Mouse (Mus musculus) lung, adult 18-20 months (tissue): ENCODE results near the gene Tpbg.
"Not testable (repeated sequence)": the region's sequence is repeated elsewhere in the genome, so short reads cannot be mapped to it uniquely, and the experiment has no call there.

ENCODE experiments used
- DNase-seq, 2 experiments: peaks; one replicate each; pipeline ENCODE4 v3.0.0; 2022; ENCODE audit warnings: mixed read lengths in 2 of 2

The Tpbg gene

DNA sequence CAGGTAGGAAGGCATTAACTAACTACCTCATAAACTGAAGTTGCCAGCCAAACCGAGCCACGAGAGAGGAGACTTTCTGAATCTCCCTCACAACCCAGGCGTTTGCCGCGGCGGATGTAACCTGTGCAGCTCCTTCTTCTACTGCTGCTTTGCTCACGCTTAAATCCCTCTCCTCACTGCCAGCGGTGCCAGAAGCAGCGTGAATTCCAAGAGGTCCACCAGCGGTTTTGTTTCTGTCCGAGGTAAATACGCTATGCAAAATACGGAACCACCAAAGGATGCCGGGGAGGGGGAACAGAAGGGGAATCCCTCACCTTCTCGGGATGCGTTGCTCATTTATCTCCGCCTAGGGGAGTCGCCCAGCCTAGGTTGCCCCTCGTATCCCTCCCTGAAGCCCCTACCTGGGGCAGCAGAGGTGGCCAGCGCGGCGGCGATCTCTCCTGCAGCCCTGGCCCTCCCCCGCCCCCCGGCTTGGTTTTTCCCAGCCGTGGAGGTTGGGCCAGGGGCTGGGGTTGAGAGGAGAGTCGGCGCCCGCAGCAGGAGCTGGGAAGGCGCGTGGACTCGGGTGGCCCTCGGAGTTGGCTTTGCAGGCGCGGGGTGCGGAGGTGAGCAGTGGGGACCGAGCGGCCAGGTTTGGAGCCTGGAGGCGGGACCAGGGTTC is at the start of gene Tpbg:
Gene Tpbg (plus strand): TSS at position 30 of the 661 bp plus-strand sequence.
- peak; percentile 17 to 18 for DNase-seq

DNA sequence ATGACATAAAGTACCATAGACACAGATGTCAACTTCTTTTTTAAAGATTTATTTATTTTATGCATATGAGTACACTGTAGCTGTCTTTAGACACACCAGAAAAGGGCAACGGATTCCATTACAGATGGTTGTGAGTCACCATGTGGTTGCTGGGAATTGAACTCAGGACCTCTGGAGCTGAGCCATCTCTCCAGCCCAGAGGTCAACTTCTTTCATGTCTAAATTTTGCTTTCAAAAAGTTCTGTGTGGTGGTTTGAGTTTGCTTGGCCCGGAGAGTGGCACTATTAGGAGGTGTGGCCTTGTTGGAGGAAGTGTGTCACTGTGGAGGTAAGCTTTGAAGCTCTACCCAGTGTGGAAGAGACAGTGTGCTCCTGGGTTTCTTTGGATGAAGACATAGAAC is 40.2 kb upstream of the Tpbg start:
- DNase-seq: not testable (repeated sequence)

DNA sequence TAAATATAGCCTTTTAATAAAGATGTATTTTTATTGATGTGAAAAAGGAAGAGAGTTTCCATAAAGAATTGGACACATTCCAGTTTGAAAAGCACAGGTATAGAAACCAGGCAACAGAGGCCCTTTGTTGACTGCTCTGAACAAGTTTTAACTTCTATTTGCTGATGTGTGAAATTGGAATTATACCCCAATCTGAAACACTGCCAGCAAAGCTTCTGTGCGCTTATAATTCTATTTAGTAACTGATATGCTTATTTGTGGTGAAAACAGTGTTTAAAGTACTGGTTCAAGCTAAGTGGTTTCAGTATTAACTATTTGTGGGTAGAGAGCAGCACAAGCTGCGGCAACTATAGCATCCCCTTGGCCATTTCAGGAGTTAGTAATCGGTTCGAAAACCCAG is 39.6 kb upstream of the Tpbg start:
- no peak for DNase-seq

DNA sequence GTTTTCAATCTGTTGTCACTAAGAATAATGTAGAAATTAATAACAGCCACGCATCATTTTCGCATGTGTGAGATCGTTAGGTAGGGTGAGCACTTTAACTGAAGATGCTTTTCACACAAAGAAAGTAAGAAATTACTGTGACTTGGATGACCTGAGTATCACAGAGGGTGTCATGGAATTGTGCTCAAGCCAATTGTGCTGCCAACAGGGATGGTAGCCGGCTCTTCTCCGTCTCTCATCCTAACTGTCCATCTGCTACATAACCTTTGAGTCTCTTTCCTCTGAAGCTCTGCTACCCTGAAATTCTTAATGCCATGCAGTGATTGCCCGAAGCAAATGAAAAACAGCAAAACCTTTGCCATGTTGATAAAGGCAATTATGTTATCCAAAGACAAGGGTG is 35.8 kb upstream of the Tpbg start:
- DNase-seq: no peak

DNA sequence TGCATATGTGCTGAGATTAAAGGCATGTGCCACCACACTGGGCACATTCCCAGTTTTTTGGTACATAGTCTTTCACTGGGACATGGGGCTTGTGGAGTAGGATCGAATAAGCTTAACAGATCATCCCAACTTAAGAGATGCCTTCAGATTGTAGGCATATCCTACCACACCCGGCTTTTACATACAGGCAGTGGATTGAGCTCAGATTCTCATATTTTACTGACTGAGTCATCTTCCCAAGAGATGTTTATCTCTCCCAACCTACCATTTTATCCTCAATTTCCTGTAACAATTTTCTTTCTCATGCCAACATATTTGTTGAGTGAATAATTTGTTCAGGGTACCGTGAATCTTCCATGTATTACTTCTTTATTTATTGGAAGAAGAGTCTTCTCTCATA is 32.9 kb upstream of the Tpbg start:
- DNase-seq: no peak

DNA sequence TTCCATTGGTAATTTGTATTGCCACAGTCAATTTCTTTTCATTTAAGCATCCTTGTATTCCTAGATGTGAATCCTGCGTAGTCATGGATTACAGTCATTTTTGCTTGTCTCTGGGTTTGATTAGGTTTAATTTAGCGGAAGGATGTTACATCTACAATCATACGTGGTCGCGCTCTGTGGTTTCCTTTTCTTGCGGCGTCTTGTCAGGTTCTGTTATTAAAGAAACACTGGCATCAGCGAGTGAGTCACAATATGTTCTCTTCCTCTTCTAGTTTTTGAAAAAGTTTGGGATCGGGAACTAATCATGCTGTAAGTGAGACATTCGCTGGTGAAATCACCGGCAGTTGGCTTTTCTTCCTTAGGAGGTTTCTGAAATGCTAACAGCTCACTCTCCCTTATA is 21.4 kb upstream of the Tpbg start:
- DNase-seq: no peak

DNA sequence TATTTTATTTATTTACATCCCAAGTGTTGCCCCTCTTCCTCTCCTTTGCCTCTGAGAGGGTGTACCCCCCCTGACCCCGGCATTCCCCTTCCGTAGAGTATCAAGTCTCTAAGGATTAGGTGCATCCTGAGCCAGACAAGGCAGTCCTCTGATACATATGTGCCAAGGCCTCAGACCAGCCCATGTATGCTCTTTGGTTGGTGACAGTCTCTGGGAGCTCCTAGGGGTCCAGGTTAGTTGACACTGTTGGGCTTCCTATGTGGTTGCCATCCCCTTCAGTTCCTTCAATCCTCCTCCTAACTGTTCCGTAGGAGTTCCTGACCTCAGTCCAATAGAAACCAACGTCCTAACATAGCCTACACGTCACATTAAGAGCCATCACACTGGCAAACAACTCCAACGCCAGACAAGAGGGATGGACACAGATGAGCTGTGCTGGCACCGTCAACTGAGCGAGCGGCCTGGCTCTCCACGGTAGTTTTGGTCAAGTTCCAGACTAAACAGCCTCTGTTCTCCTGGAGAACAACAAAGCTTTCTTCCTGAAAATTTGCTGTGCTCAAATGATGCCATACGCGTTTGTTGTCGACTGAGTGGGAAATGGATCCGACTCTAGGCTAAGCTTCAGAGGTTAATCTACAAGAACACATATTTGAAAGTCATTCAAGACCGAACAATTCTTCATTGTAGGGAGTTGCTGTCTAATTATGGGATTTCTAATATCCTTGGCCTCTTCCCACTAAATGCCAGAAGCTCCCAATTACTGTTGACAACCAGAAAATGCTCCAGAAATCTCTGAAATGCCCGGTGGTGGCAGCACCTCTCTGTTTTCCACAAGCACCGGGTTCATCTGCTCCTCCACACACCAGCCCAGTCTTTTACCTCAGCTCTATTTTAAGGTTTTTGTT is 6.4 kb upstream of the Tpbg start:
- no peak for DNase-seq

DNA sequence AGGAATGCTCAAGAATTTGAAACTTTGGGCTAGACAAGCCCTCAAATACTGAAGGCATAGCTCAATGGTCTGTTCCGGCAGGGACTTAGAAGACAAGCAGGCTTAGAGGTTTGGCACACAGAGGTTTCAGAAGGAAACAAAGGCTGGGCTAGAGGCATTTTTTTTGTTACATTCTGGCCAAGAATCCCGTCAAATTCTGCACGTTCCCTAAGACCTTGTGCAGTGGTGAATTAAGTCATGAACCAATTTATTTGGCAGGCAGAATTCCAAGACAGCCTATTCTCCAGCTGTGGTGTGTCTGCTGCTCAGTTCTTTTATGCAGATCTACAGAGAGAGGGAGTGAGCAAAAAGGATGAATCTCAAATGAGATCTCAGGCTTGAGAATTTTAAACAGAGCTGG is 2.6 kb upstream of the Tpbg start:
- no peak for DNase-seq

DNA sequence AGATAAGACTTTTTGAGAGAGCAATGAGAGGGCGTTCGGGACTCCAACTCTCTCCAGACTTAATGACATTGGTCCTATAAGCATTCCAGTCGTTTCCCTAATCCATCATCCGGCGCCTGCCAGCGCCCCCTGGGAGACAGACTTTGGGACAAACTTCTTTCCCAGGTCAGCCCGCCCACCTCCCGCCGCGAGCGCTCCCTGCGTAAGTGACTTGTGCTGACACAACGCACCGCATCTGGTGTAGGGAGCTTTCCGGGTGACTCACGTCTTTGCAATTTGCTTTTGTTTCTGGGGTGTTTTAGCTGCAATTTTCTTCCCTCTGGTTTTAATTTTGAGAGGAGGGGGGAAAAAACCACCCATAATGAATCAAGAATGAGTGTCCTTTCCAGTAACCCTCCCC is 289 bp upstream of the Tpbg start:
- DNase-seq: peak; percentile 40 to 62

DNA sequence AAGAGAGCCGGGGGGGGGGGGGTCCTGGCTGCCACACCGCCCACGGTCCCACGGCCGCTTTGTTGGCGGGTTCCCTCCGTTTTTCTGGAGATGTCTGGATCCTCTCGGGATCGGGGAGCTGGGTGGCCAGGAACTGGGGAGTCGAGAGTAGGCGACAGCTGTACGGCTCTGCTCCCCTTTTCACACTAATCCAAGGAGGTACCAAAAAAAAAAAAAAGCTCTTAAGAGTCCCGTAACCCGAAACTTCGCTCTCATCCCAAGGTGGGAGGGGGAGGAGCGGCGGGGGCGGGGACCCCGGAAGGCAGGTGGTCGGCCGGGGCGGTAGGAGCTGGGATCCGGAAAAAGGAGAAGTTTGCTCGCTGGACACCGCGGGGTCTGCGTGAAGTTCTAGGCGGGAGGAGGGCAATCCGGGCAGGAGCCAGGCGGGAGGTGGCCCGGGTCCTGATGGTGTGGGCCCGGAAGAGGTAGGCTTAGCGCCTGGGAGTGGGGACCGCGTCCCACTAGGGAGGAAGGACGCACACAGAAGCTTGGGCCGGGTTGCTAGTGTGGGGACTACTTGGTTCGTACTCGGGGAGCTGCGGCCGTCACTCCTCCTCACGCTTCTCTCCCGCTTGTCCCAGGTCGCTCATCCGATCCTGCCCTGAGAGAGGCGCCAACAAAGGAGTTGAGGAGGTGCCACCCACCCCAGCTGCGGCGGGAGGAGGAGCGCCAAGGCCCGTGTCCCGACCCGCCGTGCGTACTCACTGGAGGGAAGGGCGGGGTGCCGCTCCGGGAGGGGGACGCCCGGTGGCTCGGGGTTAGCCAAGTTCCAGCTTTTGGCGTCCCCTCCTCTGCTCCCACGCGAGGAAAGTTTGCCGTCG is 1.1 kb downstream of the Tpbg start:
- DNase-seq: peak; percentile 54 to 64

DNA sequence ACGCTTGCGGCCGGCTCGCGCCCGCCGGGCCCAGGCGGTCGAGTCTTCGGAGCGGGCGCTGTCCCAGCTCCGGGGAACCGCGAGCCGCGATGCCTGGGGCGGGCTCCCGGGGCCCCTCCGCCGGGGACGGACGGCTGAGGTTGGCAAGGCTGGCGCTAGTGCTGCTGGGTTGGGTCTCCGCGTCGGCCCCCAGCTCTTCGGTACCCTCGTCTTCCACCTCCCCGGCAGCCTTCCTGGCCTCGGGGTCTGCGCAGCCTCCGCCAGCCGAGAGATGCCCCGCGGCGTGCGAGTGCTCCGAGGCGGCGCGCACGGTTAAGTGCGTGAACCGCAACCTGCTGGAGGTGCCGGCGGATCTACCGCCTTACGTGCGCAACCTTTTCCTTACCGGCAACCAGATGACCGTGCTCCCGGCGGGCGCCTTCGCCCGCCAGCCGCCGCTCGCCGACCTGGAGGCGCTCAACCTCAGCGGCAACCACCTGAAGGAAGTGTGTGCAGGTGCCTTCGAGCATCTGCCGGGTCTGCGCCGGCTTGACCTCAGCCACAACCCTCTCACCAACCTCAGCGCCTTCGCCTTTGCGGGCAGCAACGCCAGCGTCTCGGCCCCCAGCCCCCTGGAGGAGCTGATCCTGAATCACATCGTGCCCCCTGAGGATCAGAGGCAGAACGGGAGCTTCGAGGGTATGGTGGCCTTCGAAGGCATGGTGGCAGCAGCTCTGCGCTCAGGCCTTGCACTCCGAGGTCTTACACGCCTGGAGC is 1.9 kb downstream of the Tpbg start:
- DNase-seq: no peak

DNA sequence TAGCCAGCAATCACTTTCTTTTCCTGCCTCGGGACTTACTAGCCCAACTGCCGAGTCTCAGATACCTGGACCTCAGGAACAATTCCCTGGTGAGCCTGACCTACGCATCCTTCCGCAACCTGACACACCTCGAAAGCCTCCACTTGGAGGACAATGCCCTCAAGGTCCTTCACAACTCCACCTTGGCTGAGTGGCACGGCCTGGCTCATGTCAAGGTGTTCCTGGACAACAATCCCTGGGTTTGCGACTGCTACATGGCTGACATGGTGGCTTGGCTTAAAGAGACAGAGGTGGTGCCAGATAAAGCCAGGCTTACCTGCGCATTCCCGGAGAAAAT is 2.4 kb downstream of the Tpbg start:
- no peak for DNase-seq

DNA sequence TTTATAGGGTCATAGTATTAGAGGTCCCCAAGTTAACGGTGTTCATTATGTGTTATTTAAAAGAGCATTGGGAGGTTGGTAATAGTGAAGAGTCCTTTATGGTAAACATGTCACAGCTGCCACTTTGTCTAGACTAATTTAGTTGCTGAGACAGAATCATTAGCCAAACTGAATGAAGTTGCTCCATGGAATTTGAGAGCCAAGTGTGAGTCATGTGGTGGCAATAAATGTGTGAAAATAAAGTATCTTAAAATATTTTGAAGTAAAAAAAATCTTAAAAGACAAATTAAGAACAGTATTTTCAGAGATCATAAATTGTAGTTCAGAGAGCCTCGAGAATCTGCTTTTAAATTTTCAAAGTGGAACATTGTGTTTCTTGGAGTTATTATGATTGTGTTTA is 4.0 kb downstream of the Tpbg start:
- no peak for DNase-seq

DNA sequence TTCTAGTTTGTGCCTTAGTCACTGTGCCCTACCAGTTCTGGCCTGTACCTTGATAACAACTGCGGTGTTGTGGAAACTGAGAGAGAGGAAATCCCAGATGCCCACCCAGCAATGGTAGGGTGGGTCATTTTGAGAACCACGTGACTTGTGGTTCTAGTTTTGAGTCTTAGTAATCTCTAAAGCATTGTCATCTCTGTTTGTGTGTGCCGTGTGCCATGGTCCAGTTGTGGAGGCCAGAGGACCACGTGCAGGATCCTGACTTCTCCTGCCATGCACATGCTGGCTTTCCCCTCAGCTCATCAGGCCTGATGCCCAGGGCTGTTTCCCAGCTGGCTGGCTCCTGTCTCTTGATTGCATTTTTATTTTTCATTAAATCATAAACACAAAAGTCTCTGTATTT is 12.6 kb downstream of the Tpbg start:
- no peak for DNase-seq

DNA sequence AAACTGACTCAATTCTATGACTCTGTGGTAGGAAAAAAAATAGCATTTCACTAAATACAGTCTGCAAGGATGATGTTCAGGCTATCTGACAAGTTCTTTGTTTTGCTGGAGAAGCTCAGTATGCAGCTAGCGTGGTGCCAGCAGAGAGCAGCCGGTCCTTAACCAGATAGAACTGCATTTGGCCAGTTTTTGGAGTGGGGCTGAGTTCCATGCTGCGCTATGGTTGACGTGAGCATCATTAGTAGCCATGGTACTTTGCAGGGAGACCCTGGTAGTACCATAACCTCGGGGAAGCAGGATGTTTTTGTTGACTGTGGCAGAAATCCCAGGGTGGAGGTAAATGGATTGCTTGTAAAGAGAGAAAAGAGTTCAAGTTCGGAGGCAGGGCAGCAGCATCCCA is 14.3 kb downstream of the Tpbg start:
- no peak for DNase-seq

DNA sequence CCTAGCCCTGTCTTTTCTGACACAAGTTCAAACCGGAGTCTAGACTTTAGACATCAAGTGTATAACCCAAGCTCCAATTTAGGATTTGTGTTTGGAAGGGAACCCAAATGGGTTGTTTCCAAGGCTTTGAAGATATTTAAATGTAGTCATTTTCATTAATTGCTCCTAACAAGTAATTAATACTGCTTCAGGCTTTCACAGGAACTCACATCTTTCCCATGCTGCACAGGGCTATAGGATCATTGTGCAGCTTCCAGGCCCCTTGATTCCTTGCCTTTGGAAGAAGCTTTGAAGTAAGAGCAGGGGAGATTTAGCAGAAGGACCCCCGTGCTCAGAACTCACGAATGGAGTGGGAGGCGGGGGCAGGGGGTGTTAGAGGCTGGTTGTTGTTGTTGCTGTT is 18.9 kb downstream of the Tpbg start:
- DNase-seq: no peak

DNA sequence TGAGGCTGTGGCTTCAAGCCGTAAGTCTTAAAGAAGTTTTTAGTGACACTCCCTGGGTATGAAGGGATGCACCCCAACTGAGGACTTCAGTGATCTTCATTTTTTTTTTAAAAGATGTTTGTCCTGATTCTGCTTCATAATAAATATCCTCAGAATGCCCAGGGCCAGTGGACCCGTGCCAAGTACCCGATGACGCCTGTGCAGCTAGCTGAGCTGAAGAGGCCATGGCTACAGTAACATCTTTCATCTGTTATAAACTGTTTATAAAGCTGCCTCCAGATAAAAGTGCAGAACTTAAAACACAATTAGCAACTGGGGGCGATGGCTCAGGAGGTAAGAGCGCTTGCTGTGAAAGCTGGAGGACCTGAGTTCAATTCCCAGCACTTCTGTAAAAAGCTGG is 20.4 kb downstream of the Tpbg start:
- DNase-seq: peak; percentile 4 to 10

DNA sequence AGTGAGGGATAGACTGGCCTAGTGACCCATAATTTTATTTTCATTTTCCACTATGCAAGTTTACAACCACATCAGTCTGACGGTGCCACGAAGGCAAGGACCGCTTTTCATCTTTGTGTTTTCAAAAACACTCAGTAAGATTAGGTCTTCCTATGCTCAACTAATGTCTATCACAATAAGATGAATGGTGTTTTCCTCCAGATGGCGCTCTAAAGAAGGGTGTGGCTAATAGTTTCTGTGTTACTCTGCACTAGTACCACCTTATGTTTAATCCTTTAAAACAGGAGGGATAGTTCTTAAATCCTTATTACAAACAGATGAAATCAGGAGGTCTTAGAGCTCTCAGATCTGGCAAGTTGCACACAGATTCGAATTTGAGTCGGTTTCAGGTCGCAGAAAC is 30.7 kb downstream of the Tpbg start:
- DNase-seq: no peak

DNA sequence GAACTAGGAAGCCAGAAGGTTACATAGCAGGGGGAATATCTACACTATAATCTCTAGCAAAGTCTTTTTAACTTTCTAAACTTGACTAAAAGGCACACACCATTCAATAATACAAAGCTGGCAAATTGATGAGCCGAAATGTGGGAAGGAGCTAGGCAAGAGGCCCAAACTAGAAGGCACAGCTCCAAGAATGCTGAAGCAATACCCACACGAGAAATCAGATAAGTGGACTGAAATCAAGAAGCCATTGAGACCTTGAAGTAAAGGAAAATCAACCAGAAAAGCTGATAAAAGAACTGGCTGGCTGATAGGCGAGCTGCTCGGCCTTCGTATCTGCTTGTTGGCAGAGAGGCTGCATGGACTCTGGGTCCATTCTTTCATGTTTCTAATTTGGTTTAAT is 51.5 kb downstream of the Tpbg start:
- DNase-seq: no peak
